Mouse (Mus musculus) intestine, embryonic 16.5 days (tissue): ENCODE data around the gene Slc7a7. TPM values are rescaled to one million over a fixed set of nuclear protein-coding genes. Genes with fewer than 3 reads are reported as not detected.

Source experiments
- ATAC-seq: fragments of 200-750 bp; cut with Nextera tagmentation; 2 replicates; pipeline ENCODE4 v1.8.0; 2017; ENCODE audit warnings: moderate TSS enrichment, moderate library complexity
- H3K27ac ChIP-seq: fragments of 300-500 bp; sonication (generic); 2 replicates; pipeline ENCODE4 v1.5.1; 2014; ENCODE audit warnings: mild to moderate bottlenecking, low read length
- H3K27me3 ChIP-seq: fragments of 300-500 bp; sonication (generic); replicated peaks from 2 replicates; pipeline ENCODE4 v1.6.1; 2014; ENCODE audit warnings: low read length, control low read depth, mixed read lengths; ENCODE audit not compliant: control insufficient read depth, insufficient read depth
- H3K36me3 ChIP-seq: fragments of 300-500 bp; sonication (generic); 2 replicates; pipeline ENCODE4 v1.6.1; 2014; ENCODE audit warnings: low read length, control low read depth; ENCODE audit not compliant: control insufficient read depth, insufficient read depth
- H3K4me1 ChIP-seq: fragments of 300-500 bp; sonication (generic); 2 replicates; pipeline ENCODE4 v1.6.1; 2014; ENCODE audit warnings: low read length, control low read depth, mixed read lengths; ENCODE audit not compliant: control insufficient read depth, insufficient read depth
- H3K4me2 ChIP-seq: fragments of 300-500 bp; sonication (generic); 2 replicates; pipeline ENCODE4 v1.6.1; 2014; ENCODE audit warnings: low read depth, low read length, control low read depth
- H3K4me3 ChIP-seq: fragments of 300-500 bp; sonication (generic); 2 replicates; pipeline ENCODE4 v1.5.1; 2014; ENCODE audit warnings: mild to moderate bottlenecking, low read length
- H3K9ac ChIP-seq: fragments of 300-500 bp; sonication (generic); 2 replicates; pipeline ENCODE4 v1.6.1; 2014; ENCODE audit warnings: low read depth, low read length
- H3K9me3 ChIP-seq: fragments of 300-500 bp; sonication (generic); 2 replicates; pipeline ENCODE4 v1.6.1; 2016; ENCODE audit warnings: low read length, control low read depth; ENCODE audit not compliant: control insufficient read depth
- WGBS: fragments of 180-500 bp; shearing (Covaris S2); extraction: QIAGEN DNeasy Blood & Tissue Kit; methylation state at CpG from one replicate; pipeline ENCODE4 v1.1.7; 2014; 5-methylcytosine and 5-hydroxymethylcytosine counted together
- polyA plus RNA-seq: library from polyadenylated mRNA; unstranded; fragments of >200 nt; fragmentation: Nextera tagmentation; extraction: Ambion mirVana; gene quantifications from 2 replicates; pipeline ENCODE4 v1.2.1, GENCODE M21; 2015

Slc7a7 gene
- polyA plus RNA-seq: 93.8 and 111 TPM in 2 replicates

- Histone ChIP-seq H3K27ac (no peak within 1 kb of the TSS), H3K36me3 (no peaks in the 10 kb centered on the region), H3K9me3 (no peaks in the 10 kb centered on the region), H3K4me1 (peaks cover 20% of the 10 kb centered on the region), H3K4me3 (no peak within 1 kb of the TSS), H3K9ac (no peak within 1 kb of the TSS), H3K4me2 (no peak within 1 kb of the TSS), H3K27me3 (no peaks in the 10 kb centered on the region)
- WGBS: 15% methylated on average over 19 of the region's 19 CpGs
- no peak for ATAC-seq
These were observed at the start of gene Slc7a7 for GRCm38 (mm10) chr14:54417623-54418081. Gene Slc7a7 (minus strand): TSS chr14:54417780.

- ATAC-seq: peak; percentile 83
- Histone ChIP-seq H3K9ac (peak overlapping the region; percentile 82), H3K4me3 (peak overlapping the region; percentile 87), H3K4me1 (peaks cover 10% of the 10 kb centered on the region; the same call in 1 of the 2 replicates), H3K4me2 (peak overlapping the region; percentile 74), H3K9me3 (no peaks in the 10 kb centered on the region), H3K36me3 (peaks cover 17% of the 10 kb centered on the region), H3K27ac (peak overlapping the region; percentile 86), H3K27me3 (no peaks in the 10 kb centered on the region)
- 2% methylated on average over 56 of the region's 57 CpGs for WGBS
These were observed 46.9 kb upstream of the Slc7a7 start for GRCm38 (mm10) chr14:54464293-54465005.

GRCm38 (mm10) chr14:54463959-54464292, 46.3 kb upstream of the Slc7a7 start, which contains the start of gene Lrp10:
Gene Lrp10 (plus strand): TSS chr14:54464137.
- ATAC-seq: peak; percentile 91
- peak within 1 kb of the TSS; percentile 86 for H3K27ac ChIP-seq
- H3K4me3 ChIP-seq: peak within 1 kb of the TSS; percentile 87
- peak within 1 kb of the TSS; percentile 82 for H3K9ac ChIP-seq
- no peaks in the 10 kb centered on the region for H3K9me3 ChIP-seq
- 0% methylated on average over 35 of the region's 35 CpGs for WGBS
- peak within 1 kb of the TSS; percentile 74 for H3K4me2 ChIP-seq
- peaks cover 10% of the 10 kb centered on the region; the same call in 1 of the 2 replicates for H3K4me1 ChIP-seq
- H3K27me3 ChIP-seq: no peaks in the 10 kb centered on the region
- peaks cover 14% of the 10 kb centered on the region for H3K36me3 ChIP-seq

DNA sequence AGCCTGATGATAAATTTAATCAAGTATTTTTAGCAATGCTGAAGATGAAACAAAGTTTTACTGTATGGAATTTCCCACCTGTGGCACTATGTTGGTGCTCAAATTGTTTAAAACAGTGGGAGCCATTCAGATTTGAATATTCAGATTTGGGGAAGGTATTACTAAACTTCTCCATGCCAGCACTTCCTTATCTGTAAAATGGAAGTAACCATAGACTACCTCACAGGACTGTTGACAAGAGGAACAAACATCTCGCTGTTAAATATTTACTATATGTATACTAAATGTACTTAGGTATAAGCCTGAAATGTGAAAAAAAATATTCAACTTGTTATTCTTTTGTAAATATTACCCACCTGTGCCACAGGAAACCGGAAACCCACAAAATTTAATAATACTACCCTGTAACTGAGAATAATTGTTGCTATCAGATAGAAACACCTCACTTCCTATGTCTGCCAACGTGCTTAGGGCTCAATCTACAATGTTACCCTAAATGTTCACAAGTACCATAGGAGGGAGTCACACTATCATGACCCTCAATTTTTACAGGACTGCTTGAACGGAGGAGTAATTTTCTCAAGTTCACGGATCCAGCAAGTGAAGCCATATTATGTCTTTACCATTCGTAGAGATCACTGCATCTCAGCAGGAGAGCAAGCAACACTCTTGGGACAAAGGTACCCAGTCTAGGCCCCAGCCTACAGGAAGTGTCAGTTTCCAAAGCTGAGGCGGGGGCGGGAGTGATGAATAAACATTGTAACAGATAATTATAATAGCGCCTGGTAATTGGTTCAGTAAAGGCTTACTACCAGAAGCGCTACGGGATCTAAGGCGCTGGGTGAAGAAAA, 45.8 kb upstream of the Slc7a7 start:
- Histone ChIP-seq H3K36me3 (peaks cover 8% of the 10 kb centered on the region), H3K4me2 (peak overlapping the region; percentile 74), H3K4me3 (peak overlapping the region; percentile 87), H3K9ac (peak overlapping the region; percentile 82), H3K4me1 (peaks cover 10% of the 10 kb centered on the region; the same call in 1 of the 2 replicates), H3K27me3 (no peaks in the 10 kb centered on the region), H3K9me3 (no peaks in the 10 kb centered on the region), H3K27ac (peak overlapping the region; percentile 68)
- 13% methylated on average over 12 of the region's 12 CpGs for WGBS
- peak; percentile 41 for ATAC-seq

GRCm38 (mm10) chr14:54462146-54462545, 44.6 kb upstream of the Slc7a7 start:
- H3K4me2 ChIP-seq: no peak overlapping the region
- peaks cover 3% of the 10 kb centered on the region; the same call in 1 of the 2 replicates for H3K36me3 ChIP-seq
- no peak overlapping the region for H3K9ac ChIP-seq
- no peak for ATAC-seq
- no peak overlapping the region for H3K4me3 ChIP-seq
- 59% methylated on average over 4 of the region's 4 CpGs for WGBS
- no peaks in the 10 kb centered on the region for H3K27me3 ChIP-seq
- H3K4me1 ChIP-seq: peaks cover 10% of the 10 kb centered on the region; the same call in 1 of the 2 replicates
- no peak overlapping the region for H3K27ac ChIP-seq
- no peaks in the 10 kb centered on the region for H3K9me3 ChIP-seq

DNA sequence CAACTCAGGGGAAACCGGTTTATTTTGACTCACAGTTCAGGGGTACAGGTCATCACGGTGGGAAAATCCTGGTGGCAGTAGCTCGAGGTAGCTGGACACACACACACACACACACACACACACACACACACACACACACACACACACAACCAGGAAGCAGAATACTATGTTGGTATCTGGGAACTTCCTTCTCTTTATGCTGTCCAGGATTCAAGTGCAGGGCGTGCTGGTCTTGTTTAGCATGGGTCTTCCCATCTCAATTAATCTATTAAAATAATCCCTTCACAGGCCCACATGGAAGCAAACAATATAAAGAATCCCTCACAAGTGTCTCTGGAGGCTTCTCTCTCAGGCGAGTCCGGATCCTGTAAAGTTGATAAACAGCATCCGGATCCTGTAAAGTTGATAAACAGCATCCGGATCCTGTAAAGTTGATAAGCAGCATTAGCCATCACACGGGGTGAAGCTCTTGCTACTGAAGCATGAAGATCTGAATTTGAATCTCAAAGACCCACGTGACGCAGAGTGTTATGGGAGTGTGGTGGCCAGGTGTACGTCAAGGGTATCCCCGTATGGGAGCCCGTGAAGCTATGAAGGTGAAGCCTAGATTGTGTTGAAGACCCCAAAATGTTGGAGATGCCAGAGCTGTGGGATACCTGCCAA, 40.5 kb upstream of the Slc7a7 start:
- no peaks in the 10 kb centered on the region for H3K27me3 ChIP-seq
- no peak for ATAC-seq
- H3K36me3 ChIP-seq: no peaks in the 10 kb centered on the region
- no peak overlapping the region for H3K9ac ChIP-seq
- H3K27ac ChIP-seq: no peak overlapping the region
- peaks cover 6% of the 10 kb centered on the region for H3K4me1 ChIP-seq
- no peaks in the 10 kb centered on the region for H3K9me3 ChIP-seq
- no peak overlapping the region for H3K4me3 ChIP-seq
- no peak overlapping the region for H3K4me2 ChIP-seq
- 84% methylated on average over 14 of the region's 14 CpGs for WGBS

GRCm38 (mm10) chr14:54454669-54455528, 37.3 kb upstream of the Slc7a7 start:
- Histone ChIP-seq H3K27ac (peak overlapping the region; percentile 7), H3K4me1 (peaks cover 6% of the 10 kb centered on the region), H3K36me3 (no peaks in the 10 kb centered on the region), H3K27me3 (no peaks in the 10 kb centered on the region), H3K4me2 (no peak overlapping the region), H3K9me3 (no peaks in the 10 kb centered on the region), H3K4me3 (no peak overlapping the region), H3K9ac (no peak overlapping the region)
- WGBS: 51% methylated on average over 11 of the region's 11 CpGs
- ATAC-seq: peak; percentile 88

- WGBS: 75% methylated on average over 9 of the region's 9 CpGs
- Histone ChIP-seq H3K27me3 (no peaks in the 10 kb centered on the region), H3K36me3 (no peaks in the 10 kb centered on the region), H3K4me2 (no peak overlapping the region), H3K9ac (no peak overlapping the region), H3K4me1 (peaks cover 9% of the 10 kb centered on the region), H3K4me3 (no peak overlapping the region), H3K27ac (no peak overlapping the region), H3K9me3 (no peaks in the 10 kb centered on the region)
- no peak for ATAC-seq
These were observed 36.0 kb upstream of the Slc7a7 start for GRCm38 (mm10) chr14:54453566-54453965.
